Mouse (Mus musculus): ENCODE measurements at regions not wholly inside any gene's neighbourhood (a gene's known extent, or its start where the extent isn't known, plus 50 kb on each side); places are given as distances from the start of the nearest gene placed in this dataset.
"Not testable (repeated sequence)": the region's sequence is repeated elsewhere in the genome, so short reads cannot be mapped to it uniquely, and the experiment has no call there.

DNA sequence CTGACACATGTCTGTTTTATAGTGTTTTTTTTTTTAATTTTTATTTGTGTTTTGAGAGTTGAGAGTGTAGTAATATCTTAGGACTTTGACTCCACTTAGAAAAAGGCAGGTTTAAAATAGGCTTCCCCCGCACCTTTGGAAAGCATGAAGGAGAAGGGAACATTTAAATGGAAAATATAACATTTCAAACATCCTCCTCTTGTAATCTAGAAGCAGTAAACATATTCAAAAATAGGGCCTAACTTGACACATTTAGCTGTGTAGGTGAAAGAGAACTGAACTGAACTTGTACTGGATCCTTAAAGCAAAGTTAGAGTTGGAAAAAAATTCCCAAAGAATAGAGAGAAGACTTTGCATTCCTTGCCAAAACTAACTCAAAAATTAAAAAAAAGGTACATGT is 343.1 kb downstream of the Impad1 start:
- no peaks in the 10 kb centered on the region for H3K27me3 ChIP-seq (ENCODE audit: control insufficient read depth, insufficient read depth, low read length)
- H3K27ac ChIP-seq (replicated peaks; ENCODE audit: low read depth, low read length) = no peak overlapping the region
- H3K9ac ChIP-seq (ENCODE audit: low read depth, low read length, severe bottlenecking) = no peak overlapping the region
- no peaks in the 10 kb centered on the region for H3K4me1 ChIP-seq (ENCODE audit: control insufficient read depth, insufficient read depth, low read length)
- H3K4me2 ChIP-seq (replicated peaks; ENCODE audit: low read depth, low read length, severe bottlenecking) = no peak overlapping the region
- H3K36me3 ChIP-seq (ENCODE audit: control insufficient read depth, insufficient read depth, low read length) = no peaks in the 10 kb centered on the region
- no peaks in the 10 kb centered on the region for H3K9me3 ChIP-seq (ENCODE audit: control insufficient read depth, low read length)
- 97% methylated on average over 1 of the region's 1 CpGs for whole genome bisulfite sequencing
- TF ChIP-seq POLR2A (IDR thresholded peaks at IDR 0.05; ENCODE audit: borderline replicate concordance, extremely low read depth, insufficient read depth, insufficient read length) = no peak
- H3K4me3 ChIP-seq (replicated peaks; ENCODE audit: low read length) = no peak overlapping the region
- DNase-seq (ENCODE audit: low spot score) (no peak), ATAC-seq (ENCODE audit: low FRiP score, low read depth) (no peak)

DNA sequence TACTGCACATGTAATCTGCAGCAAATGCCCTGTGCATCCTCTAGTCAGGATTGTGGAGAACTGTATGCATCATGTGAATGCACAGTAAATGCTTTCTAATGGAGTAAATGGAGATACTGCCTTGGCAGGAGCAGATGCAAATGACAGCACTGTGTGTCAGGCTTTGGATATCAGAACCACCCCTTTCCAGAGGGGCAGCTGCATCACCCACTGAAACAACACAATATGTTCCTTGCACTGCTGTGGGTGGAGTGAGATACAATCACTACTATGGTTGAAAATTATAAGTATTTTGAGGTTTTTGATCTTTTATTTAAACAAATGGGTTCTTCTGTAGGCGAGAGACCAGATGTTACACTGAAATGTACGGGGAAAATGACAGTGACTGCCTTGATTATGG is 350.5 kb downstream of the Impad1 start:
- Histone ChIP-seq H3K9ac (ENCODE audit: low read depth, low read length, severe bottlenecking) (no peak overlapping the region), H3K4me2 (replicated peaks; ENCODE audit: low read depth, low read length, severe bottlenecking) (no peak overlapping the region), H3K9me3 (ENCODE audit: control insufficient read depth, low read length) (no peaks in the 10 kb centered on the region), H3K4me3 (replicated peaks; ENCODE audit: low read length) (no peak overlapping the region), H3K27ac (replicated peaks; ENCODE audit: low read depth, low read length) (no peak overlapping the region), H3K27me3 (ENCODE audit: control insufficient read depth, insufficient read depth, low read length) (no peaks in the 10 kb centered on the region), H3K4me1 (ENCODE audit: control insufficient read depth, insufficient read depth, low read length) (no peaks in the 10 kb centered on the region), H3K36me3 (ENCODE audit: control insufficient read depth, insufficient read depth, low read length) (no peaks in the 10 kb centered on the region)
- TF ChIP-seq POLR2A (IDR thresholded peaks at IDR 0.05; ENCODE audit: borderline replicate concordance, extremely low read depth, insufficient read depth, insufficient read length) = no peak
- ATAC-seq (ENCODE audit: low FRiP score, low read depth) = no peak
- 83% methylated on average over 2 of the region's 2 CpGs for WGBS
- no peak for DNase-seq (ENCODE audit: low spot score)

DNA sequence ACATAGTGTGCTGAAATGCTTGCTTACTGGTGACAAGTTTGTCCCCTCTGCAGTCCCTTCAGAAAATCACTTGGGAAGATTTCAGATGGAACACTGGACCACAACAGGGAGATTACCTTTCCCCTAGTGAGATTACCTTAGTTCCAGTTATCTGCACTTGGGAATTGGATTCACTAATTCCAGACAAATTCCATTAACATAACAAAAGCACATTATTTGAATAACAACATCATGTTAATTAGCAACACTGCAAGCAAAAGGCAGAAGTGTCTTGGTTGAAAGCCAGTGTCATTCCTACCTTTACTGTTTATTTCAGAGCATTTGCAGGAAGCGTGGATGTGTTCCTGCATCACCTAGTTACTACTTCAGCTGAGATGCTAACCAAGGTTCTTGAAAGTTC is 355.6 kb downstream of the Impad1 start:
- no peak for ATAC-seq (ENCODE audit: low FRiP score, low read depth)
- H3K36me3 ChIP-seq (ENCODE audit: control insufficient read depth, insufficient read depth, low read length) = no peaks in the 10 kb centered on the region
- DNase-seq (ENCODE audit: low spot score) = no peak
- no peaks in the 10 kb centered on the region for H3K9me3 ChIP-seq (ENCODE audit: control insufficient read depth, low read length)
- H3K27me3 ChIP-seq (ENCODE audit: control insufficient read depth, insufficient read depth, low read length) = no peaks in the 10 kb centered on the region
- no peak overlapping the region for H3K4me3 ChIP-seq (replicated peaks; ENCODE audit: low read length)
- H3K4me1 ChIP-seq (ENCODE audit: control insufficient read depth, insufficient read depth, low read length) = no peaks in the 10 kb centered on the region
- WGBS = 82% methylated on average over 1 of the region's 1 CpGs
- H3K4me2 ChIP-seq (replicated peaks; ENCODE audit: low read depth, low read length, severe bottlenecking) = no peak overlapping the region
- no peak overlapping the region for H3K9ac ChIP-seq (ENCODE audit: low read depth, low read length, severe bottlenecking)
- no peak overlapping the region for H3K27ac ChIP-seq (replicated peaks; ENCODE audit: low read depth, low read length)
- no peak for TF ChIP-seq POLR2A (IDR thresholded peaks at IDR 0.05; ENCODE audit: borderline replicate concordance, extremely low read depth, insufficient read depth, insufficient read length)

DNA sequence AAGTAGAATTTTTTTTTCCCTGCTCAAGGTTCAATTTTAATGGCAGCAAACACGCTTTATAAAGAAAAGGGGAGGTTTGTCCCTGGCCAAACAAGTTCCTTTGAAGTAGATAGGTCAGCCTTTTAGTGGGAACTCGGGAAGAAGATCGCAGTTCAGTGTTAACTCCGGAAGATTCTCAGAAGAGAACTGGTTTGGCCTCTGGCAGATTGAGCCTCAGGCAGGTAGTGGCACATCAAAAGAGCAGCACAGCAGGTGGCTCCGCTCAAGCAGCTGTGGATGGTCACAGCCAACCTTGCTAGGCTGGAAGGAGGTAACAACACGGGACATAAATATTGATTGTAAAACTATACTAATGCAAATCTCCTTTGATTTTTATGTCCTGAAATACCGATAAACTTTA is 347.2 kb upstream of the Sdr16c6 start:
- H3K9ac ChIP-seq (ENCODE audit: low read depth, low read length, severe bottlenecking); DNase-seq (ENCODE audit: low spot score); H3K27me3 ChIP-seq (ENCODE audit: control insufficient read depth, insufficient read depth, low read length); H3K36me3 ChIP-seq (ENCODE audit: control insufficient read depth, insufficient read depth, low read length); ATAC-seq (ENCODE audit: low FRiP score, low read depth); H3K9me3 ChIP-seq (ENCODE audit: control insufficient read depth, low read length); H3K27ac ChIP-seq (replicated peaks; ENCODE audit: low read depth, low read length); H3K4me2 ChIP-seq (replicated peaks; ENCODE audit: low read depth, low read length, severe bottlenecking); H3K4me1 ChIP-seq (ENCODE audit: control insufficient read depth, insufficient read depth, low read length); H3K4me3 ChIP-seq (replicated peaks; ENCODE audit: low read length): not testable (repeated sequence)
- 15% methylated on average over 7 of the region's 7 CpGs for WGBS

DNA sequence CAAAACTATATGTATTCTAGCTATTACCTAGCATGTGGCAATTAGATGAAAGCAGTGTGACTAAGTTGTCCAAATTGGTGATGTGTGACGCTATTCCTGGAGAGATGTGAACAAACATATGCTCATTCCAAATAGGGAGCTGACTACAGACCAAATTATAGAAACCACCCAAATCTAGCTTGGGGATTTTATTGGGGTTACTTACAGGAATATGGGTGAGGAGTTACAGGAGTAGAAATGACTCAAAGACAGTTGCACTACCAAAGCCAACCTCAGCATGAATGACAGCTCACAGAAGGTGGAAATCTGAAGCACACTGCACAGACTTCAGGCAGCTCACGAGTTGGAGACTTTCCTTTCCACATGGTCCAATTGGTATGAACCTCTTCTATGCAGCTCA is 326.5 kb upstream of the Sdr16c6 start:
- DNase-seq (ENCODE audit: low spot score) = no peak
- Histone ChIP-seq H3K27me3 (ENCODE audit: control insufficient read depth, insufficient read depth, low read length) (no peaks in the 10 kb centered on the region), H3K27ac (replicated peaks; ENCODE audit: low read depth, low read length) (no peak overlapping the region), H3K9me3 (ENCODE audit: control insufficient read depth, low read length) (no peaks in the 10 kb centered on the region), H3K4me3 (replicated peaks; ENCODE audit: low read length) (no peak overlapping the region), H3K4me1 (ENCODE audit: control insufficient read depth, insufficient read depth, low read length) (no peaks in the 10 kb centered on the region), H3K9ac (ENCODE audit: low read depth, low read length, severe bottlenecking) (no peak overlapping the region), H3K36me3 (ENCODE audit: control insufficient read depth, insufficient read depth, low read length) (no peaks in the 10 kb centered on the region), H3K4me2 (replicated peaks; ENCODE audit: low read depth, low read length, severe bottlenecking) (no peak overlapping the region)
- no peak for ATAC-seq (ENCODE audit: low FRiP score, low read depth)
- WGBS = 87% methylated on average over 2 of the region's 2 CpGs
- TF ChIP-seq POLR2A (IDR thresholded peaks at IDR 0.05; ENCODE audit: borderline replicate concordance, extremely low read depth, insufficient read depth, insufficient read length) = no peak

DNA sequence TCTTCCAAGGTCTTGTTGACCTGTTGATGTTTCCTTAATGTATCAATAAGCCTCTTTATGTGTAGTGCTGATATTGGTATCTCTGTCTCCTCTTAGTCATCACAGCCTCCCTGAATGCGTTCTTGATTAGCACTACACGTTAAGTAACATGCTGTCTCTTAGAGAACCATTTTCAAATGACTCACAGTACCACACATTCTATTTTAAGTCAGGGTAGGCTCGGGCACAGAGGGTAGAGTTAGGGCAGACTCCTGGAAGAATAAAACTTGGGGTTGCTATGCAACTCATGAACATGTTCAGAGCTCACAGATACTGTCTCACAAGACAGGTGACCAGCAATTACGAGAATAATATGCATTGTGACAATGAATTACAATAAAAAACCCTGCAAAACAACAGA is 320.1 kb upstream of the Sdr16c6 start:
- no peak overlapping the region for H3K9ac ChIP-seq (ENCODE audit: low read depth, low read length, severe bottlenecking)
- no peak for TF ChIP-seq POLR2A (IDR thresholded peaks at IDR 0.05; ENCODE audit: borderline replicate concordance, extremely low read depth, insufficient read depth, insufficient read length)
- H3K27ac ChIP-seq (replicated peaks; ENCODE audit: low read depth, low read length) = no peak overlapping the region
- no peaks in the 10 kb centered on the region for H3K4me1 ChIP-seq (ENCODE audit: control insufficient read depth, insufficient read depth, low read length)
- H3K9me3 ChIP-seq (ENCODE audit: control insufficient read depth, low read length) = no peaks in the 10 kb centered on the region
- WGBS = 72% methylated on average over 4 of the region's 4 CpGs
- H3K4me2 ChIP-seq (replicated peaks; ENCODE audit: low read depth, low read length, severe bottlenecking) = no peak overlapping the region
- H3K36me3 ChIP-seq (ENCODE audit: control insufficient read depth, insufficient read depth, low read length) = no peaks in the 10 kb centered on the region
- no peak for ATAC-seq (ENCODE audit: low FRiP score, low read depth)
- H3K4me3 ChIP-seq (replicated peaks; ENCODE audit: low read length) = no peak overlapping the region
- no peak for DNase-seq (ENCODE audit: low spot score)
- no peaks in the 10 kb centered on the region for H3K27me3 ChIP-seq (ENCODE audit: control insufficient read depth, insufficient read depth, low read length)

Data from limb, embryonic 14.5 days (tissue).